Comparison of ENCODE assay signal across 9 mouse cellular contexts in the genomic region with DNA sequence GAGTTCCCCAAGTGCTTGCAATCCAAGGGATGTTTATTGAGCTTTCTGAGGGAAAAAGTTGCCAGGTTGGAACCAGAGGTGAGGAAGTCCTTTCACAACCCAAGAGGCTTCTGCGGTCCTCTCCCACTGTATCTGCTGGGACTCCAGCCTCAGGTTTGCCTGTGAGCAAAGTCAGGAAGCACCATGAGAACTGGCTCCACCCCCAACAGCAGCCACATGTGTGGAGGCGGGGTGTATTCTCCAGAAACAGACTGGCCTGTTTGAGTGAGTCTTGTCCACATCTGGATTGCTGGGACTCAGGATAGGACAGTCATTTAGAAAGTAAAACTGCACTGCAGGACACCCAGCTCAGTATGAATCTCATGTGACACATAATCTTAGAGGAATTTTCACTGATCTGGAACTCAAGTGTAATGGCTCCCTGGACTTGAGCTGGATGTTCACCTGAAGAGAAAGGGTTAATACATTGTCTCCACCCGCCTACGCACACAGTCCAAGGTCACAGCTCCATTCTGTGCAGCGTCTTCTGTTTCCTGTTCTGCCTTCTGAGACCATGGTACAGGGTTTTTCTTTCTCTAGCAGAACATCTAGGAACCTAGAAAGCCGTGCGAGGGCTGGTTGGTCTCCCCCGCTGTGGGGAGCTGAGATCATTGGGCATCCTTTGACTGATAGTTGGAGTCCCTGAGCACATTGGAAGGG. TPM values are rescaled to one million over a fixed set of nuclear protein-coding genes. Genes with fewer than 3 reads are reported as not detected.
A peak's percentile ranks its signal among the peaks of the same experiment; 100 is the strongest.
DNase-seq lines count a peak whose midpoint lies in the region; ATAC-seq lines count a peak whose summit lies in the region.
"Had no signal": no experiment of that assay in that cellular context is flagged by ENCODE, and none has a peak within 500 bp of the region (broad histone marks: within the 10 kb centered on the region; RNA-seq: fewer than 3 reads in every experiment).

No protein-coding gene starts in this region.

- H3K27me3 ChIP-seq in kidney, embryonic 14.5 days (ENCODE audit: control insufficient read depth, insufficient read depth, low read length), result no peaks in the 10 kb centered on the region
- H3K27me3 ChIP-seq: embryonic facial prominence, embryonic 12.5 days had no signal

- H3K9ac ChIP-seq in kidney, embryonic 14.5 days (ENCODE audit: low read depth, low read length), result no peak overlapping the region
- H3K9ac ChIP-seq: embryonic facial prominence, embryonic 12.5 days had no signal

- H3K27ac ChIP-seq in kidney, embryonic 14.5 days (ENCODE audit: low read depth, low read length), result peak overlapping the region; percentile 71; the same call in 1 of the 2 replicates
- H3K27ac ChIP-seq: embryonic facial prominence, embryonic 12.5 days had no signal

- H3K4me3 ChIP-seq in kidney, embryonic 14.5 days (ENCODE audit: low read length), result no peak overlapping the region
- H3K4me3 ChIP-seq: embryonic facial prominence, embryonic 12.5 days had no signal

- H3K9me3 ChIP-seq in kidney, embryonic 14.5 days (ENCODE audit: control insufficient read depth, low read length), result no peaks in the 10 kb centered on the region
- H3K9me3 ChIP-seq: embryonic facial prominence, embryonic 12.5 days had no signal

- intact Hi-C loops in gastrocnemius, postnatal 36 days (cut with DNase I), result no loop called here

- H3K4me1 ChIP-seq in kidney, embryonic 14.5 days (ENCODE audit: control insufficient read depth, insufficient read depth, low read length), result peaks cover 14% of the 10 kb centered on the region

- peaks cover 30% of the 10 kb centered on the region for H3K36me3 ChIP-seq in kidney, embryonic 14.5 days (ENCODE audit: control insufficient read depth, insufficient read depth, low read length)

- WGBS in kidney, embryonic 14.5 days, result 35% methylated on average over 8 of the region's 8 CpGs

- DNase-seq in kidney, adult 18-20 months, result no peak
- peak; percentile 8 for DNase-seq in thymus, postnatal 25 days
- DNase-seq in thymus, adult 18-20 months, result no peak
- DNase-seq in yolk sac, embryonic 10.5 days (ENCODE audit: low spot score), result peak; percentile 55
- no peak for DNase-seq in gastrocnemius, postnatal 36 days
- no peak for DNase-seq in spleen, adult 12 weeks (ENCODE audit: low spot score)

- H3K4me2 ChIP-seq in kidney, embryonic 14.5 days (replicated peaks; ENCODE audit: low read depth, low read length), result no peak overlapping the region; the same call in 1 of the 2 replicates
- H3K4me2 ChIP-seq: embryonic facial prominence, embryonic 12.5 days had no signal

- ATAC-seq in kidney, embryonic 14.5 days (ENCODE audit: low FRiP score, low TSS enrichment), result no peak
- ATAC-seq in inflammation-experienced regulatory T-cells, adult 6 months, result peak; percentile 43

RNA-seq across cellular contexts. Expression of gene Btbd16, which starts 47.0 kb away (rescaled TPM):
- not detected in 2 replicates for polyA plus RNA-seq in kidney, embryonic 14.5 days (2014; fragmentation: Nextera tagmentation; extraction: Ambion mirVana)
- 1 to 10 TPM; 2.1 to 7.9 (median 7.2) TPM for polyA plus RNA-seq in inflammation-experienced regulatory T-cells, adult 6 months (2017; shearing (Covaris generic))
- not detected for total RNA-seq in gastrocnemius, postnatal 36 days (2021)

Comparison
In these comparisons a context has a peak if more than half of its experiments do, and no peak if none do; other contexts are left out.
1. DNase-seq: peak in thymus, postnatal 25 days (single experiment) and yolk sac, embryonic 10.5 days (single experiment); none in kidney, adult 18-20 months (single experiment), thymus, adult 18-20 months (0 of 2), gastrocnemius, postnatal 36 days (0 of 2) and spleen, adult 12 weeks (single experiment).